Comparison of ENCODE assay signal across 8 mouse cellular contexts in genomic region chr5:45670280-45670670, GRCm38 (mm10). TPM values are rescaled to one million over a fixed set of nuclear protein-coding genes. Genes with fewer than 3 reads are reported as not detected.
A peak's percentile ranks its signal among the peaks of the same experiment; 100 is the strongest.
DNase-seq lines count a peak whose midpoint lies in the region; ATAC-seq and TF ChIP-seq lines count a peak whose summit lies in the region.

No protein-coding gene starts in this region.

- peak overlapping the region; percentile 94 for H3K4me2 ChIP-seq in heart, embryonic 16.5 days (ENCODE audit: low read depth, low read length)
- H3K4me2 ChIP-seq in forebrain, postnatal 0 days (ENCODE audit: low read depth), result peak overlapping the region; percentile 99
- H3K4me2 ChIP-seq in midbrain, embryonic 11.5 days, result peak overlapping the region; percentile 71

- WGBS in heart, embryonic 16.5 days, result under 1% methylated on average over 13 of the region's 13 CpGs
- under 1% methylated on average over 13 of the region's 13 CpGs for WGBS in forebrain, postnatal 0 days
- WGBS in midbrain, embryonic 11.5 days, result under 1% methylated on average over 13 of the region's 13 CpGs

- H3K4me3 ChIP-seq in heart, embryonic 16.5 days (ENCODE audit: low read length), result peak overlapping the region; percentile 89
- peak overlapping the region; percentile 73 for H3K4me3 ChIP-seq in forebrain, postnatal 0 days (ENCODE audit: low read depth, low read length)
- peak overlapping the region; percentile 79 for H3K4me3 ChIP-seq in midbrain, embryonic 11.5 days (ENCODE audit: low read depth, low read length)

- no peaks in the 10 kb centered on the region for H3K27me3 ChIP-seq in heart, embryonic 16.5 days (ENCODE audit: control insufficient read depth, insufficient read depth, low read length)
- no peaks in the 10 kb centered on the region for H3K27me3 ChIP-seq in forebrain, postnatal 0 days (ENCODE audit: insufficient read depth, low read length)
- no peaks in the 10 kb centered on the region for H3K27me3 ChIP-seq in midbrain, embryonic 11.5 days (ENCODE audit: control insufficient read depth, insufficient read depth, low read length)

- no peak for ATAC-seq in heart, embryonic 16.5 days (replicated peaks; ENCODE audit: extremely low read depth, insufficient read depth, low FRiP score)
- no peak; the same call in 1 of the 2 replicates for ATAC-seq in forebrain, postnatal 0 days
- ATAC-seq in midbrain, embryonic 11.5 days (ENCODE audit: low FRiP score), result no peak
- ATAC-seq in megakaryocyte progenitor cell, adult 5-6 weeks (replicated peaks; ENCODE audit: poor library complexity), result no peak

- no peak for DNase-seq in heart, postnatal 10 days
- DNase-seq in NIH3T3 (ENCODE audit: low read depth), result peak; percentile 40
- DNase-seq in forebrain, postnatal 0 days, result no peak
- DNase-seq in midbrain, embryonic 11.5 days (ENCODE audit: low spot score, missing footprints), result peak; percentile 93
- no peak for DNase-seq in gastrocnemius, postnatal 14 days
- DNase-seq in cerebellum, postnatal 14 days, result no peak

- intact Hi-C loops in heart, postnatal 10 days (cut with DNase I), result loop anchor here (5.0 to 10.0 kb wide), 2 partner anchors 178 to 1445 kb away; partner anchors contain the start of genes Lap3 and Tapt1
- intact Hi-C loops in gastrocnemius, postnatal 14 days (cut with DNase I; ENCODE audit: low total_unique reads), result no loop called here

- peaks cover 4% of the 10 kb centered on the region; the same call in 1 of the 2 replicates for H3K36me3 ChIP-seq in heart, embryonic 16.5 days (ENCODE audit: control insufficient read depth, insufficient read depth)
- no peaks in the 10 kb centered on the region for H3K36me3 ChIP-seq in forebrain, postnatal 0 days (ENCODE audit: insufficient read depth)
- no peaks in the 10 kb centered on the region for H3K36me3 ChIP-seq in midbrain, embryonic 11.5 days (ENCODE audit: control insufficient read depth, insufficient read depth, low read length)

- H3K4me1 ChIP-seq in heart, embryonic 16.5 days (ENCODE audit: control insufficient read depth, insufficient read depth, low read length), result peaks cover 11% of the 10 kb centered on the region; the same call in 1 of the 2 replicates
- H3K4me1 ChIP-seq in forebrain, postnatal 0 days (ENCODE audit: insufficient read depth), result no peaks in the 10 kb centered on the region; the same call in 1 of the 2 replicates
- H3K4me1 ChIP-seq in midbrain, embryonic 11.5 days (ENCODE audit: control insufficient read depth, insufficient read depth, low read length), result peaks cover 6% of the 10 kb centered on the region; the same call in 1 of the 2 replicates

- H3K9ac ChIP-seq in heart, embryonic 16.5 days (ENCODE audit: low read length), result peak overlapping the region; percentile 86
- H3K9ac ChIP-seq in forebrain, postnatal 0 days, result peak overlapping the region; percentile 48
- peak overlapping the region; percentile 85 for H3K9ac ChIP-seq in midbrain, embryonic 11.5 days (ENCODE audit: low read length)

- TF ChIP-seq CTCF in forebrain, postnatal 0 days (IDR thresholded peaks at IDR 0.05; ENCODE audit: low read depth), result no peak

- no peaks in the 10 kb centered on the region for H3K9me3 ChIP-seq in heart, embryonic 16.5 days (replicated peaks; ENCODE audit: control insufficient read depth, low read length)
- no peaks in the 10 kb centered on the region for H3K9me3 ChIP-seq in forebrain, postnatal 0 days (ENCODE audit: low read length)
- H3K9me3 ChIP-seq in midbrain, embryonic 11.5 days (ENCODE audit: control insufficient read depth, low read length), result no peaks in the 10 kb centered on the region

- H3K27ac ChIP-seq in heart, embryonic 16.5 days (ENCODE audit: low read length), result peak overlapping the region; percentile 84
- H3K27ac ChIP-seq in forebrain, postnatal 0 days (ENCODE audit: low read depth, low read length), result no peak overlapping the region
- H3K27ac ChIP-seq in midbrain, embryonic 11.5 days (ENCODE audit: low read depth, low read length), result peak overlapping the region; percentile 81

RNA-seq across cellular contexts. Expression of gene Ncapg, which starts 0.6 kb away (rescaled TPM):
- 31.2 and 34.2 TPM in 2 replicates for polyA plus RNA-seq in heart, embryonic 16.5 days (2015; fragmentation: Nextera tagmentation; extraction: Ambion mirVana)
- total RNA-seq in heart, postnatal 10 days (2021), result 1 to 10 TPM; 6.7 to 7.1 TPM
- 3.8 and 5.7 TPM in 2 replicates for total RNA-seq in forebrain, postnatal 0 days (2014; rRNA removed)
- polyA plus RNA-seq in forebrain, postnatal 0 days (2015; fragmentation: Nextera tagmentation; extraction: Ambion mirVana), result 3.5 and 4.4 TPM in 2 replicates
- polyA plus RNA-seq in midbrain, embryonic 11.5 days (2014; fragmentation: Nextera tagmentation; extraction: Ambion mirVana), result 83.0 and 95.3 TPM in 2 replicates
- 1 to 10 TPM; 1.7 to 1.8 TPM for total RNA-seq in gastrocnemius, postnatal 14 days (2021)
- total RNA-seq in megakaryocyte progenitor cell, adult 5-6 weeks (2015), result 76.7 and 107 TPM in 2 replicates
- 70.5 and 82.4 TPM in 2 replicates for total RNA-seq in megakaryocyte progenitor cell, adult 5-6 weeks (2017)

RNA-seq across cellular contexts. Expression of gene Fam184b, which starts 30.9 kb away (rescaled TPM):
- 0.12 and 0.25 TPM in 2 replicates for polyA plus RNA-seq in heart, embryonic 16.5 days (2015; fragmentation: Nextera tagmentation; extraction: Ambion mirVana)
- under 1 TPM; 0.10 to 0.12 TPM for total RNA-seq in heart, postnatal 10 days (2021)
- 8.5 and 8.9 TPM in 2 replicates for total RNA-seq in forebrain, postnatal 0 days (2014; rRNA removed)
- polyA plus RNA-seq in forebrain, postnatal 0 days (2015; fragmentation: Nextera tagmentation; extraction: Ambion mirVana), result 5.7 and 8.0 TPM in 2 replicates
- 0.55 and 0.76 TPM in 2 replicates for polyA plus RNA-seq in midbrain, embryonic 11.5 days (2014; fragmentation: Nextera tagmentation; extraction: Ambion mirVana)
- total RNA-seq in gastrocnemius, postnatal 14 days (2021), result 1 to 10 TPM in 1 of 2 experiments, under 1 TPM in 1; 0.51 to 1.2 TPM
- total RNA-seq in megakaryocyte progenitor cell, adult 5-6 weeks (2015), result not detected in 2 replicates
- not detected in 2 replicates for total RNA-seq in megakaryocyte progenitor cell, adult 5-6 weeks (2017)

Comparison
In these comparisons a context has a peak if more than half of its experiments do, and no peak if none do; other contexts are left out.
1. DNase-seq: peak in NIH3T3 (single experiment) and midbrain, embryonic 11.5 days (single experiment); none in heart, postnatal 10 days (0 of 2), forebrain, postnatal 0 days (single experiment), gastrocnemius, postnatal 14 days (single experiment) and cerebellum, postnatal 14 days (0 of 2).
2. RNA of gene Ncapg, which starts 0.6 kb away (total RNA-seq): 70.5 to 107 TPM in megakaryocyte progenitor cell, adult 5-6 weeks; 6.7 to 7.1 TPM in heart, postnatal 10 days, 3.8 to 5.7 TPM in forebrain, postnatal 0 days and 1.7 to 1.8 TPM in gastrocnemius, postnatal 14 days; every median in the first group is over 4 times any median in the second.
3. Peak in every context shown above with its lines, with median percentiles within 50 percentile points of each other: H3K4me2 ChIP-seq, H3K4me3 ChIP-seq and H3K9ac ChIP-seq.